In genomic region chr3:27518935-27519334, GRCm38 (mm10) we compare ENCODE assay signal across 8 mouse cellular contexts.
DNase-seq lines count a peak whose midpoint lies in the region; ATAC-seq and TF ChIP-seq lines count a peak whose summit lies in the region.
"Had no signal": no experiment of that assay in that cellular context is flagged by ENCODE, and none has a peak within 500 bp of the region (broad histone marks: within the 10 kb centered on the region; RNA-seq: fewer than 3 reads in every experiment).

No protein-coding gene starts in this region.

- H3K27ac ChIP-seq in hindbrain, embryonic 15.5 days (replicated peaks), result no peak overlapping the region
- no peak overlapping the region for H3K27ac ChIP-seq in hindbrain, embryonic 11.5 days (ENCODE audit: low read depth, low read length)
- peak overlapping the region; percentile 30; the same call in 1 of the 2 replicates for H3K27ac ChIP-seq in testis, adult 2 months (ENCODE audit: control insufficient read depth, insufficient read depth, low read depth, low read length)
- H3K27ac ChIP-seq in forebrain, embryonic 13.5 days, result no peak overlapping the region
- H3K27ac ChIP-seq in forebrain, embryonic 12.5 days, result no peak overlapping the region

- no peaks in the 10 kb centered on the region for H3K27me3 ChIP-seq in hindbrain, embryonic 15.5 days
- no peaks in the 10 kb centered on the region for H3K27me3 ChIP-seq in hindbrain, embryonic 11.5 days (ENCODE audit: control insufficient read depth, insufficient read depth, low read length)
- no peaks in the 10 kb centered on the region for H3K27me3 ChIP-seq in testis, adult 2 months (ENCODE audit: control insufficient read depth, insufficient read depth, low read length)
- H3K27me3 ChIP-seq in forebrain, embryonic 13.5 days, result no peaks in the 10 kb centered on the region
- H3K27me3 ChIP-seq in forebrain, embryonic 12.5 days, result no peaks in the 10 kb centered on the region

- no peak overlapping the region for H3K4me3 ChIP-seq in hindbrain, embryonic 15.5 days
- H3K4me3 ChIP-seq in hindbrain, embryonic 11.5 days (ENCODE audit: low read depth, low read length), result no peak overlapping the region
- H3K4me3 ChIP-seq in testis, adult 2 months (ENCODE audit: control insufficient read depth, low read depth, low read length), result no peak overlapping the region
- no peak overlapping the region for H3K4me3 ChIP-seq in forebrain, embryonic 13.5 days
- H3K4me3 ChIP-seq in forebrain, embryonic 12.5 days (replicated peaks), result no peak overlapping the region

- ATAC-seq in hindbrain, embryonic 15.5 days (ENCODE audit: low FRiP score, low read depth), result peak; percentile 73
- ATAC-seq in hindbrain, embryonic 11.5 days (ENCODE audit: low FRiP score), result no peak
- ATAC-seq in forebrain, embryonic 13.5 days, result no peak
- no peak for ATAC-seq in forebrain, embryonic 12.5 days (ENCODE audit: low FRiP score)

- no peak overlapping the region for H3K9ac ChIP-seq in hindbrain, embryonic 15.5 days
- no peak overlapping the region for H3K9ac ChIP-seq in hindbrain, embryonic 11.5 days (ENCODE audit: low read depth, low read length)
- H3K9ac ChIP-seq in forebrain, embryonic 13.5 days, result no peak overlapping the region
- H3K9ac ChIP-seq in forebrain, embryonic 12.5 days, result no peak overlapping the region

- H3K36me3 ChIP-seq in hindbrain, embryonic 15.5 days, result no peaks in the 10 kb centered on the region
- H3K36me3 ChIP-seq in hindbrain, embryonic 11.5 days (ENCODE audit: control insufficient read depth, insufficient read depth, low read length), result no peaks in the 10 kb centered on the region
- no peaks in the 10 kb centered on the region for H3K36me3 ChIP-seq in testis, adult 2 months (ENCODE audit: control insufficient read depth, insufficient read depth, low read length)
- no peaks in the 10 kb centered on the region for H3K36me3 ChIP-seq in forebrain, embryonic 13.5 days (ENCODE audit: poor library complexity, severe bottlenecking)
- H3K36me3 ChIP-seq in forebrain, embryonic 12.5 days (replicated peaks), result no peaks in the 10 kb centered on the region

- H3K4me2 ChIP-seq in hindbrain, embryonic 15.5 days, result no peak overlapping the region
- no peak overlapping the region for H3K4me2 ChIP-seq in hindbrain, embryonic 11.5 days (replicated peaks; ENCODE audit: low read depth, low read length)
- H3K4me2 ChIP-seq in forebrain, embryonic 13.5 days, result no peak overlapping the region
- H3K4me2 ChIP-seq in forebrain, embryonic 12.5 days, result no peak overlapping the region

- no peak for TF ChIP-seq CTCF in testis, adult 2 months (IDR thresholded peaks at IDR 0.05; ENCODE audit: control insufficient read depth, insufficient read depth, insufficient replicate concordance, low read depth, low read length)

- 77% methylated on average over 9 of the region's 9 CpGs for WGBS in hindbrain, embryonic 15.5 days
- 93% methylated on average over 9 of the region's 9 CpGs for WGBS in hindbrain, embryonic 11.5 days
- WGBS in forebrain, embryonic 13.5 days, result 91% methylated on average over 9 of the region's 9 CpGs
- WGBS in forebrain, embryonic 12.5 days, result 90% methylated on average over 9 of the region's 9 CpGs

- DNase-seq in hindbrain, embryonic 11.5 days (ENCODE audit: low spot score), result no peak
- no peak for DNase-seq in testis, postnatal 14 days (ENCODE audit: low spot score)
- DNase-seq in kidney, postnatal 4 days, result peak; percentile 18 to 48
- DNase-seq: adrenal gland, postnatal 10 days had no signal

- no peaks in the 10 kb centered on the region for H3K9me3 ChIP-seq in hindbrain, embryonic 15.5 days
- H3K9me3 ChIP-seq in hindbrain, embryonic 11.5 days (ENCODE audit: control insufficient read depth, low read length), result no peaks in the 10 kb centered on the region
- H3K9me3 ChIP-seq in forebrain, embryonic 13.5 days (replicated peaks), result no peaks in the 10 kb centered on the region
- no peaks in the 10 kb centered on the region for H3K9me3 ChIP-seq in forebrain, embryonic 12.5 days

- no peak for TF ChIP-seq POLR2A in testis, adult 2 months (IDR thresholded peaks at IDR 0.05; ENCODE audit: control insufficient read depth, low read depth, low read length)

- no peaks in the 10 kb centered on the region for H3K4me1 ChIP-seq in hindbrain, embryonic 15.5 days (replicated peaks)
- no peaks in the 10 kb centered on the region for H3K4me1 ChIP-seq in hindbrain, embryonic 11.5 days (replicated peaks; ENCODE audit: control insufficient read depth, insufficient read depth, low read length)
- H3K4me1 ChIP-seq in testis, adult 2 months (ENCODE audit: control insufficient read depth, insufficient read depth, low read length), result peaks cover 2% of the 10 kb centered on the region
- no peaks in the 10 kb centered on the region for H3K4me1 ChIP-seq in forebrain, embryonic 13.5 days
- H3K4me1 ChIP-seq in forebrain, embryonic 12.5 days, result no peaks in the 10 kb centered on the region

Comparison
In these comparisons a context has a peak if more than half of its experiments do, and no peak if none do; other contexts are left out.
1. DNase-seq: peak in kidney, postnatal 4 days (2 of 2); none in hindbrain, embryonic 11.5 days (single experiment) and testis, postnatal 14 days (single experiment).